Comparison of ENCODE assay signal across 9 mouse cellular contexts in the genomic region with DNA sequence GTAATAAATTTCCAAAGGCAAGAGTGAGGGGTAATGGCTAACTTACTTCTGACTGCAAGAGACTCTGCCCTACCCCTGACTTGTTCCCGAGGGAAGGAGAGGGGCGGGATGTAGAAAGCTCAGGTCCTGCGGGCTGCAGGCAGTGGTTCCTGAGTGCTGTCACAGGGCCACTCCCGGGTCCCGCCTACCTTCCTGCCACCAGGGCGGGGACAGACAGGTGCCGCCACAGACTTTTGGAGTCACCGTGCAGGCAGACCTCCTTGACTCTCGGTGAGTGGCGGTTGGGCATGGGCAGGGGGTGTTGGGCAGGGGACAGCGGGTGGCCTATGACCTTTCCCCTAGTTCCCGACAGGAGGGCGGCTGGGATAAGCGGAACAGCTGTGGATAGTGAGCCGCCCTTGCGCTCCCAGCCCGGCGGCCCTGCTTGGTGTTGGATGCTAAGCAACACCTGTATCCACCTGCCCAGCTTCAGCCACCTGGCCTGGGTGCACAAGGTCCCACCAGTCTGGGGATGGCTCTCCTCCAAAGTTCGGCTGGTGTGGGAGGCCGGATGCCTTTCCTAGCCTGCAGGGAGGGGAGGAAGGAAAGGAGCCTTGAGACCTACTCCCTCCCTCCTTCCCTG. TPM values are rescaled to one million over a fixed set of nuclear protein-coding genes. Genes with fewer than 3 reads are reported as not detected.
DNase-seq lines count a peak whose midpoint lies in the region; ATAC-seq lines count a peak whose summit lies in the region.
"Had no signal": no experiment of that assay in that cellular context is flagged by ENCODE, and none has a peak within 500 bp of the region (broad histone marks: within the 10 kb centered on the region; RNA-seq: fewer than 3 reads in every experiment).

No protein-coding gene starts in this region.

- H3K4me3 ChIP-seq in heart, embryonic 10.5 days = peak overlapping the region; percentile 13; the same call in 1 of the 2 replicates
- peak overlapping the region; percentile 33 for H3K4me3 ChIP-seq in kidney, embryonic 16.5 days (ENCODE audit: low read length)
- H3K4me3 ChIP-seq: midbrain, embryonic 12.5 days had no signal

- DNase-seq in heart, embryonic 10.5 days (ENCODE audit: low spot score) = no peak
- DNase-seq in heart, postnatal 25 days (ENCODE audit: low spot score) = no peak
- DNase-seq in ZHBTc4 (ENCODE audit: low read depth, low spot score) = peak; percentile 62
- peak; percentile 64 for DNase-seq in lung, postnatal 25 days (ENCODE audit: low spot score)
- no peak for DNase-seq in cerebellum, adult 9-10 months
- no peak for DNase-seq in left cerebral cortex, adult 8-10 months (ENCODE audit: low spot score in 2 of 2)

- H3K4me2 ChIP-seq in kidney, embryonic 16.5 days (replicated peaks; ENCODE audit: low read depth, low read length) = peak overlapping the region; percentile 40
- H3K4me2 ChIP-seq: midbrain, embryonic 12.5 days had no signal

- H3K9me3 ChIP-seq in heart, embryonic 10.5 days = no peaks in the 10 kb centered on the region
- no peaks in the 10 kb centered on the region for H3K9me3 ChIP-seq in kidney, embryonic 16.5 days (ENCODE audit: low read length)
- H3K9me3 ChIP-seq: midbrain, embryonic 12.5 days had no signal

- ATAC-seq in kidney, embryonic 16.5 days (ENCODE audit: low FRiP score, low TSS enrichment) = peak; percentile 30
- ATAC-seq in megakaryocyte progenitor cell, adult 5-6 weeks (replicated peaks; ENCODE audit: poor library complexity) = no peak

- peaks cover 80% of the 10 kb centered on the region for H3K27me3 ChIP-seq in heart, embryonic 10.5 days (ENCODE audit: insufficient read depth, poor library complexity, severe bottlenecking)
- H3K27me3 ChIP-seq in kidney, embryonic 16.5 days (ENCODE audit: insufficient read depth, low read length) = peaks cover 28% of the 10 kb centered on the region

- H3K4me1 ChIP-seq in heart, embryonic 10.5 days = peaks cover 27% of the 10 kb centered on the region
- H3K4me1 ChIP-seq in kidney, embryonic 16.5 days (ENCODE audit: insufficient read depth, low read length) = peaks cover 34% of the 10 kb centered on the region

- 5% methylated on average over 20 of the region's 20 CpGs for WGBS in heart, embryonic 10.5 days
- 7% methylated on average over 18 of the region's 20 CpGs for WGBS in kidney, embryonic 16.5 days

- intact Hi-C loops in heart, postnatal 25 days (cut with DNase I) = no loop called here

- H3K36me3 ChIP-seq in heart, embryonic 10.5 days = no peaks in the 10 kb centered on the region
- H3K36me3 ChIP-seq in kidney, embryonic 16.5 days (ENCODE audit: insufficient read depth, low read length) = no peaks in the 10 kb centered on the region
- H3K36me3 ChIP-seq: midbrain, embryonic 12.5 days had no signal

- no peak overlapping the region; the same call in 1 of the 2 replicates for H3K9ac ChIP-seq in kidney, embryonic 16.5 days (replicated peaks; ENCODE audit: low read length)
- H3K9ac ChIP-seq: midbrain, embryonic 12.5 days had no signal

- H3K27ac ChIP-seq in heart, embryonic 10.5 days = no peak overlapping the region
- peak overlapping the region; percentile 39; the same call in 1 of the 2 replicates for H3K27ac ChIP-seq in kidney, embryonic 16.5 days (ENCODE audit: low read length)
- H3K27ac ChIP-seq: midbrain, embryonic 12.5 days had no signal

RNA-seq across cellular contexts. Expression of gene Slc52a3, which starts 3.5 kb away (rescaled TPM):
- polyA plus RNA-seq in heart, embryonic 10.5 days (2016; fragmentation: Nextera tagmentation; extraction: Ambion mirVana) = 1.2 and 1.3 TPM in 2 replicates
- total RNA-seq in heart, postnatal 25 days (2021) = 1 to 10 TPM; 1.8 to 1.9 TPM
- polyA plus RNA-seq in kidney, embryonic 16.5 days (2015; fragmentation: Nextera tagmentation; extraction: Ambion mirVana) = 25.2 and 28.2 TPM in 2 replicates
- 1 to 10 TPM; 1.8 to 3.0 (median 2.2) TPM for total RNA-seq in left cerebral cortex, adult 8-10 months (2022)
- 0.22 TPM in 1 of 2 replicates, not detected in the other for total RNA-seq in megakaryocyte progenitor cell, adult 5-6 weeks (2015)
- total RNA-seq in megakaryocyte progenitor cell, adult 5-6 weeks (2017) = 0.12 TPM in 1 of 2 replicates, not detected in the other

RNA-seq across cellular contexts. Expression of gene Fam110a, which starts 19.8 kb away (rescaled TPM):
- polyA plus RNA-seq in heart, embryonic 10.5 days (2016; fragmentation: Nextera tagmentation; extraction: Ambion mirVana) = 11.4 and 16.3 TPM in 2 replicates
- 1 to 10 TPM; 4.5 to 4.7 TPM for total RNA-seq in heart, postnatal 25 days (2021)
- 32.1 and 34.9 TPM in 2 replicates for polyA plus RNA-seq in kidney, embryonic 16.5 days (2015; fragmentation: Nextera tagmentation; extraction: Ambion mirVana)
- 1 to 10 TPM; 6.7 to 7.6 (median 7.0) TPM for total RNA-seq in left cerebral cortex, adult 8-10 months (2022)
- 5.6 and 8.2 TPM in 2 replicates for total RNA-seq in megakaryocyte progenitor cell, adult 5-6 weeks (2015)
- 3.8 and 4.6 TPM in 2 replicates for total RNA-seq in megakaryocyte progenitor cell, adult 5-6 weeks (2017)

Comparison
In these comparisons a context has a peak if more than half of its experiments do, and no peak if none do; other contexts are left out.
1. DNase-seq: peak in ZHBTc4 (single experiment) and lung, postnatal 25 days (single experiment); none in heart, embryonic 10.5 days (single experiment), heart, postnatal 25 days (single experiment), cerebellum, adult 9-10 months (single experiment) and left cerebral cortex, adult 8-10 months (0 of 2).